Mouse (Mus musculus) c-Kit-positive CD71-positive TER-119-negative erythroid progenitor cells, embryonic 14.5 days (primary cell): ENCODE measurements around the gene Olfr69.
"Not testable (repeated sequence)": the region's sequence is repeated elsewhere in the genome, so short reads cannot be mapped to it uniquely, and the experiment has no call there.

Experiments used
- DNase-seq: peaks from one replicate; pipeline ENCODE4 v3.0.0-alpha.2; 2013; ENCODE audit warnings: low read depth

The Olfr69 gene

GRCm38 (mm10) chr7:103771494-103771893 is at the start of gene Olfr69:
Olfr69 (minus strand) TSS chr7:103771594.
- DNase-seq: no peak

- DNase-seq: not testable (repeated sequence)
Measured at GRCm38 (mm10) chr7:103815085-103815484, 43.7 kb upstream of the Olfr69 start.

GRCm38 (mm10) chr7:103813766-103814165 is 42.4 kb upstream of the Olfr69 start, which contains the start of gene Hbb-bt:
Hbb-bt (minus strand) TSS chr7:103813996.
- no peak for DNase-seq

GRCm38 (mm10) chr7:103813152-103813551 is 41.8 kb upstream of the Olfr69 start:
- not testable (repeated sequence) for DNase-seq

GRCm38 (mm10) chr7:103812174-103812573 is 40.8 kb upstream of the Olfr69 start:
- peak; percentile 84 for DNase-seq

- DNase-seq: no peak
Measured at GRCm38 (mm10) chr7:103811223-103811845, 39.9 kb upstream of the Olfr69 start.

- no peak for DNase-seq
Measured at GRCm38 (mm10) chr7:103810746-103811145, 39.4 kb upstream of the Olfr69 start.

- DNase-seq: no peak
Measured at GRCm38 (mm10) chr7:103810296-103810695, 38.9 kb upstream of the Olfr69 start.

GRCm38 (mm10) chr7:103809801-103810155 is 38.4 kb upstream of the Olfr69 start:
- no peak for DNase-seq

GRCm38 (mm10) chr7:103808971-103809800 is 37.8 kb upstream of the Olfr69 start:
- peak; percentile 90 for DNase-seq

- not testable (repeated sequence) for DNase-seq
Measured at GRCm38 (mm10) chr7:103808120-103808519, 36.7 kb upstream of the Olfr69 start.

- no peak for DNase-seq
Measured at GRCm38 (mm10) chr7:103806856-103807255, 35.5 kb upstream of the Olfr69 start.

GRCm38 (mm10) chr7:103792669-103793388 is 21.4 kb upstream of the Olfr69 start:
- no peak for DNase-seq

- no peak for DNase-seq
Measured at GRCm38 (mm10) chr7:103791721-103792120, 20.3 kb upstream of the Olfr69 start, which contains the start of gene Olfr67. Olfr67 (minus strand) TSS chr7:103791821.

- DNase-seq: no peak
Measured at GRCm38 (mm10) chr7:103779598-103779997, 8.2 kb upstream of the Olfr69 start, which contains the start of gene Olfr68. Olfr68 (minus strand) TSS chr7:103779698.

- peak; percentile 15 for DNase-seq
Measured at GRCm38 (mm10) chr7:103777652-103778051, 6.3 kb upstream of the Olfr69 start.

- DNase-seq: not testable (repeated sequence)
Measured at GRCm38 (mm10) chr7:103767687-103768086, 3.7 kb downstream of the Olfr69 start.

GRCm38 (mm10) chr7:103762212-103762611 is 9.2 kb downstream of the Olfr69 start:
- not testable (repeated sequence) for DNase-seq

GRCm38 (mm10) chr7:103757233-103757632 is 14.2 kb downstream of the Olfr69 start, which contains the start of gene Olfr630:
Olfr630 (minus strand) TSS chr7:103757333.
- DNase-seq: no peak

GRCm38 (mm10) chr7:103744843-103745242 is 26.6 kb downstream of the Olfr69 start, which contains the start of gene Olfr629:
Olfr629 (minus strand) TSS chr7:103744943.
- no peak for DNase-seq

- no peak for DNase-seq
Measured at GRCm38 (mm10) chr7:103730074-103730473, 41.3 kb downstream of the Olfr69 start, which contains the start of gene Olfr628. Olfr628 (plus strand) TSS chr7:103730374.

- not testable (repeated sequence) for DNase-seq
Measured at GRCm38 (mm10) chr7:103716398-103716797, 55.0 kb downstream of the Olfr69 start.
